Mouse (Mus musculus) retina, postnatal 1 day (tissue): Measurements from ENCODE around the gene Snx18.

Experiments
- DNase-seq: peaks from one replicate; pipeline ENCODE4 v3.0.0-alpha.2; 2012

The Snx18 gene

DNA sequence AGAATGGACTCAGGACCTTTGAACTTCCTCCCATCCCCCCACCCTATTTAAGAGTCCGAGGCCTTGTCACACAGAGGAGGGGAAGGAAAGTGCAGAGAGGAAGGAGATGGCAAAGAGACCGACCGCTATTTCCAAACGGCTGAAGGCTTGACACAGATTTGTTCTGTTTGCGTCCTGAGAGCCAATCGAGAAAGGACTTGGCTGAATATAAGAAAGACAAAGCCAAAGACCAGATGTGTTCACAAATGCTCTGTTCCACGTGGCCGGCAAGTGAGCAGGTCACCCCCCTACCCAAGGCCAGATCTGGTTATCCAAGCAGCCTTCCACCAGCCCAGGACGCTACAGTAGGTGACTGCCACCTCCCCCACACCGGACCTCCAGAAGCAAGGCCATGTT lies 2.8 kb downstream of the Snx18 start:
- DNase-seq, result peak; percentile 56

GRCm38 (mm10) chr13:113614635-113615545 lies 3.5 kb downstream of the Snx18 start:
- peak; percentile 88 for DNase-seq

GRCm38 (mm10) chr13:113613882-113614281 lies 4.5 kb downstream of the Snx18 start:
- peak; percentile 19 for DNase-seq

DNA sequence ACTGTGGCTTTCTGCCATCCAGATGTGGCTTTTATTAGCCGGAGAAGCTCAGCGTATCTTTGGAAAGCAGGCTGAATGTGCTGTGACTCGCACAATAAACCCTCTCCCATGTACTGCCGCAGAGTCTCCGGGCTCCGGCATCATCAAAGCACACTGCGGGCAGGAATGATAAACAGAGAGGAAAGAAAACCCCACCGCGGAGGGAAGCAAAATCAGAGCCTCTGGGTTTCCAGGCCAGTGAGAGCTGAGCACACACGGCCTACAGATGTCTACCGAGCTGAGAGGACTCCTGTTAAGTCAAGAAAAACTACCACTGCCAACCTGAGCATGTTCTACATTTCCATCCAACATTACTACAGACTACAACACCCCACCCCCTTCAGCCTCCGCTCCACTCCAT lies 5.0 kb downstream of the Snx18 start:
- DNase-seq, result no peak

- no peak for DNase-seq
These were observed 6.0 kb downstream of the Snx18 start for GRCm38 (mm10) chr13:113612141-113612950.

DNA sequence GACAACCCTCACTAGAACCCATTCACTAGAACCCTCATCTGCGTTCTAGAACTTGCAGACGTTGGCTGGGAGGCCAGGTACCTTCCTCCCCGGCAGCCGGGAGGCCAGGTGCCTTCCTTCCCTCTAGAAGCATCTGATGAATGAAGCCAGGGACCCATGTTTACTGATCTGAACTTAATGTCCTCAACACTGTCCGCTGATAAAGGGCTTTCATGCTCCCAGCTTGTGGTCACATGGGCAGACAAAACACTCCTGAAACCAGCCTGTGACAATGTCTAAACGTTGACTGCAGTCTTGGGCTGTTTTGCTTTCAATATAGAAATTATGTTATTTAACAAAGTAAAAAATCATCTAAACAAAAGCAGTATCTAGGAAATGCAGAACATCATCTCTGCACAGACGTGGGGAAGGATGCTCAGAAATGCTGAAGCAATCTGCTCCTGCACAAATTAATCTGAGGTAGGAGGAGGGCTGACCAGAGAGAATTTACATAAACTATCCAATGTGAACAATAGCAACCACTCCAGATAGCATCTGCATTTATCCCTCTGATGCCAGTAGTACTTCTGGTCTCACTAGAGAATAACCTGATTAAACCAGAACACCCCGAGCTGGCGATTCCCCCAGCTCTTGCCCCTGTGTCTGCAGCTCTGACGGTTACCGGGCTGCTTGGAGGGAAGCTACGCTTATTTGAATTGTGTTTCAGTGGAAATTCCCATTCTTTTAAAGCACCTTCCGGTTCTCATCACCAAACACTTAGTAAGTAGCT lies 7.4 kb downstream of the Snx18 start:
- no peak for DNase-seq

DNA sequence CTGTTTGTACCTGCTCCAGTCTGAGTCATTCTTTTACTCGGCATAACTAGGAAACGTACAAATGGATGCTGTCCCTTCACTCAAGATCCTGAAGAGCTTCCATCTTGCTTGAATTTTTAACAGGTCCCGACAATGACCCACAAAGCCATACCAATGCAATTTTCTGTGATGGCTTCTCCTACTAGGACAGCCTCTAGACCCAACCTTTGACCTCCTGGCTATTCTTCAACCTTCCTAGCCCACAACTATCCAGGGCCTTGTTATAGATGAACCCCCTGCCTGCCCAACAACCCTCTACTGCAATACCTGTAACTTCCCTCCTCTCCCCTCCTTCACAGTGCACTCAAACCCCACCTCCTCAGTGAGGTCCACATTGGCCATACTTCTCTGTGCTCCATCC lies 8.9 kb downstream of the Snx18 start:
- no peak for DNase-seq

DNA sequence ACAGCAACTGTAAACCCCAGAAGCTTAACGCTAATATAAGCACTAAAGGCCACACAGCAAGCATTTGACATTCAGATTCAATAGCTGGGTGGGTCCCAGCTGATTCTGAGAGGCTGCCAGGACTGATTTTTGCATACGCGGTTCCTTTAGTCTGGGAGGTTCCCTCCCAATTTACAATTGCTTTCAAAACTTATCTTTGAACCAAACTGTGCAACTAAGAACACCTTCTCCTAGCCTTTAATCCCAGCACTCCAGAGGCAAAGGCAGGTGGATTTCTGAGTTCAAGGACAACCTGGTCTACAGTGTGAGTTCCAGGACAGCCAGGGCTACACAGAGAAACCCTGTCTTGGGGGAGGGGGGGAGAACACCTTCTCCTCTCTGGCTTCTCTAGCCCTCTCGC lies 10.5 kb downstream of the Snx18 start:
- DNase-seq, result no peak

GRCm38 (mm10) chr13:113607371-113607770 lies 11.0 kb downstream of the Snx18 start:
- DNase-seq, result no peak

GRCm38 (mm10) chr13:113606741-113607358 lies 11.5 kb downstream of the Snx18 start:
- DNase-seq, result no peak

- DNase-seq, result no peak
These were observed 12.2 kb downstream of the Snx18 start for GRCm38 (mm10) chr13:113606131-113606530.

- no peak for DNase-seq
These were observed 12.7 kb downstream of the Snx18 start for GRCm38 (mm10) chr13:113605693-113606092.

- DNase-seq, result no peak
These were observed 14.0 kb downstream of the Snx18 start for GRCm38 (mm10) chr13:113604321-113604720.

DNA sequence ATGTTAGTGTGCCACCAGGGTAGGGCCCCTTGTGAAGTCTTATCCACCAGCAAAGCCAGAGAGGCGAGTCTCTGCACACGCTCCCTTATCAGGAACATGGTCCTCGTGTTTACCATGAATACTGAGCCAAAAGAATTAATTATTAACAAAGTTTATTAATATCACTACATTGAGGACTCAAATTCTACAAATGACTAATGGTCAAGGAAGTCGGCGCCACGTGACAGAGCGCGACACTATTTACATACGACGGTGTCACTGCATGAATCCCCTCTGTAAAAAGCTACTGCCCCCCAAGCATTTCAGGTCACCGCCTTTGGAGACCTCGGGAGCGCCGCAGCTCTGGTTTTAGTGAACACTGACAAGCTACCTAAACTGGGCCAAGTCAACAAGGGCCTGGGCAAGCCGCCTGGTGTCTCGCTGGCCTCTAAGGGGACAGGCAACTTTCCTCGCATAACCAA lies 15.5 kb downstream of the Snx18 start:
- no peak for DNase-seq

GRCm38 (mm10) chr13:113601831-113602604 lies 16.3 kb downstream of the Snx18 start:
- DNase-seq, result no peak

GRCm38 (mm10) chr13:113600531-113601463 lies 17.6 kb downstream of the Snx18 start:
- DNase-seq, result no peak

GRCm38 (mm10) chr13:113599701-113600530 lies 18.4 kb downstream of the Snx18 start:
- DNase-seq, result no peak

DNA sequence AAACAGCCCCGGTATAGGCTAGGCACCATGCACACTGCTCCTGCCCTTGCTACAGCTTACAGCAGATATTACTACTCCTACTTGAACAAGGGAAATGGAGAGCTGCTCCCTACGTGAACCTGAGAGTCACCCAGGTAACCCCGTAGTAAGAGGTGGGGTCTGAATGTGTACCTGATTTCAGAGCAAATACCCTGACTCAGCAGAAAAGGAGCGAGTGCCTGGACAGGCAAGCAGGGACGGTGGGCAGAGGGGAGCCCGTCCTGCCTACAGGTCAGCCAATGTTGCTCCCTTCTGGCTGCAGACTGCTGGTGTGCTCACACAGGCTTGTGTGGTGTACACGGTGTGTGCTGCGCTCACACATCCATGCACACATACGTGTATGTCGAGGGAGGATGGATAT lies 20.7 kb downstream of the Snx18 start:
- no peak for DNase-seq

DNA sequence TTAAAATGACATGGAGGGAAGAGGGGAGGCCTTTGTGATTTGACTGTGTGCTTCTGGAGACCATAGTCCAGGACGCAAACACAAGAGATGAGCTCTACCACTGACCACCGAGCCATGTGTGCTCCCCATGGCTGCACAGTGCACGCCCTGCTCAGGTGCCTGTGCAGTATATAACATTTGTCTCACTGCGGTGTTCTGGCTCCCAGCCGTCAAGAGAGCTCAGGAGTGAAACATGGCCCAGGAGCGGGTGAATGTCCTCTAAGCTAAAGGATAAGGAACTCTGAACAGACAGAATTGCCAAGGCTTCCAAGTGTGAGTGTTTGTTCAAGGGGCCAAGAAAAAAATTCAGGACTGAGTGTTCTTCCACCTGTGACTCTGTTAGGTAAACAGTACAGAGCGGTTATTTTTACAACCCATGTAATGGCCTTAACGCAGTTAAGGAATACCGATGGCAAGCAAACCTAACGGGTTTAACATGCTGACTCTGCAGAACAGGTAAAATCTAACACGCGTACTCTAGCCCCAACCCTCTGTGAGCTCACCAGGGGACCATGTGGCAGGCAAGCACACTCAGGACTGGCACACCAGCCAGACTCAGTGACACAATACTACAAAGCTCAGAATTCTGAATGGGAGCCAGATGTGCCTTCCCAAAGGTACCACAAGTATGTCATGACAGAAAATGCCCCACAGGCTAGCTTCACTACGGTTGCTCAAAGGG lies 21.4 kb downstream of the Snx18 start:
- no peak for DNase-seq
